Mouse (Mus musculus) liver, embryonic 12.5 days (tissue): ENCODE data around the gene Scn2a. TPM values are rescaled to one million over a fixed set of nuclear protein-coding genes. Genes with fewer than 3 reads are reported as not detected.

Experiments used
- ATAC-seq: fragments of 200-750 bp; cut with Nextera tagmentation; 2 replicates; pipeline ENCODE4 v1.8.0; 2017; ENCODE audit warnings: moderate number of reproducible peaks, mild to moderate bottlenecking, moderate library complexity
- H3K27ac ChIP-seq: fragments of 300-500 bp; sonication (generic); 2 replicates; pipeline ENCODE4 v1.5.1; 2016; ENCODE audit warnings: mild to moderate bottlenecking
- H3K27me3 ChIP-seq: fragments of 300-500 bp; sonication (generic); replicated peaks from 2 replicates; pipeline ENCODE4 v1.6.1; 2016; ENCODE audit warnings: mild to moderate bottlenecking, moderate library complexity
- H3K36me3 ChIP-seq: fragments of 300-500 bp; sonication (generic); 2 replicates; pipeline ENCODE4 v1.6.1; 2016; ENCODE audit warnings: mild to moderate bottlenecking, moderate library complexity
- H3K4me1 ChIP-seq: fragments of 300-500 bp; sonication (generic); 2 replicates; pipeline ENCODE4 v1.6.1; 2016
- H3K4me2 ChIP-seq: fragments of 300-500 bp; sonication (generic); 2 replicates; pipeline ENCODE4 v1.6.1; 2016; ENCODE audit warnings: mild to moderate bottlenecking, moderate library complexity
- H3K4me3 ChIP-seq: fragments of 300-500 bp; sonication (generic); 2 replicates; pipeline ENCODE4 v1.5.1; 2016; ENCODE audit warnings: mild to moderate bottlenecking, moderate library complexity
- H3K9ac ChIP-seq: fragments of 300-500 bp; sonication (generic); 2 replicates; pipeline ENCODE4 v1.6.1; 2016; ENCODE audit warnings: mild to moderate bottlenecking, moderate library complexity
- H3K9me3 ChIP-seq: fragments of 300-500 bp; sonication (generic); replicated peaks from 2 replicates; pipeline ENCODE4 v1.6.1; 2016; ENCODE audit warnings: mild to moderate bottlenecking, moderate library complexity
- WGBS: fragments of 180-500 bp; shearing (Covaris S2); methylation state at CpG from one replicate; pipeline ENCODE4 v1.1.7; 2016; ENCODE audit not compliant: insufficient replicate concordance; 5-methylcytosine and 5-hydroxymethylcytosine counted together
- polyA plus RNA-seq: library from polyadenylated mRNA; unstranded; fragments of >200 nt; fragmentation: Nextera tagmentation; extraction: Ambion mirVana; gene quantifications from 2 replicates; pipeline ENCODE4 v1.2.1, GENCODE M21; 2016

Scn2a gene
- polyA plus RNA-seq, 1 experiment from 2014 or later: 0.57 TPM

- Histone ChIP-seq H3K27ac (no peak overlapping the region), H3K4me2 (peak overlapping the region; percentile 45), H3K36me3 (no peaks in the 10 kb centered on the region), H3K4me3 (peak overlapping the region; percentile 13; the same call in 1 of the 2 replicates), H3K9ac (no peak overlapping the region), H3K9me3 (no peaks in the 10 kb centered on the region), H3K4me1 (no peaks in the 10 kb centered on the region), H3K27me3 (no peaks in the 10 kb centered on the region; the same call in 1 of the 2 replicates)
- ATAC-seq: no peak
- 47% methylated on average over 18 of the region's 18 CpGs for WGBS
Measured at GRCm38 (mm10) chr2:65667590-65668436, 47.2 kb downstream of the Scn2a start.

- Histone ChIP-seq H3K9ac (no peak overlapping the region), H3K27ac (no peak overlapping the region), H3K9me3 (no peaks in the 10 kb centered on the region), H3K4me3 (peak overlapping the region; percentile 13; the same call in 1 of the 2 replicates), H3K4me2 (peak overlapping the region; percentile 45), H3K4me1 (no peaks in the 10 kb centered on the region), H3K36me3 (no peaks in the 10 kb centered on the region), H3K27me3 (no peaks in the 10 kb centered on the region; the same call in 1 of the 2 replicates)
- peak; percentile 47; the same call in 1 of the 2 replicates for ATAC-seq
- WGBS: 18% methylated on average over 12 of the region's 12 CpGs
Measured at GRCm38 (mm10) chr2:65668437-65669135, 48.0 kb downstream of the Scn2a start.

GRCm38 (mm10) chr2:65669561-65669960, 49.0 kb downstream of the Scn2a start:
- 58% methylated on average over 8 of the region's 8 CpGs for WGBS
- no peaks in the 10 kb centered on the region for H3K9me3 ChIP-seq
- no peaks in the 10 kb centered on the region for H3K36me3 ChIP-seq
- no peak overlapping the region for H3K27ac ChIP-seq
- H3K27me3 ChIP-seq: no peaks in the 10 kb centered on the region; the same call in 1 of the 2 replicates
- H3K4me1 ChIP-seq: no peaks in the 10 kb centered on the region
- H3K4me2 ChIP-seq: no peak overlapping the region
- H3K9ac ChIP-seq: no peak overlapping the region
- no peak for ATAC-seq
- H3K4me3 ChIP-seq: no peak overlapping the region

GRCm38 (mm10) chr2:65670153-65670817, 49.7 kb downstream of the Scn2a start:
- no peaks in the 10 kb centered on the region for H3K9me3 ChIP-seq
- H3K4me3 ChIP-seq: no peak overlapping the region
- no peak overlapping the region for H3K9ac ChIP-seq
- H3K4me1 ChIP-seq: no peaks in the 10 kb centered on the region
- H3K27ac ChIP-seq: no peak overlapping the region
- no peaks in the 10 kb centered on the region for H3K36me3 ChIP-seq
- no peak for ATAC-seq
- 48% methylated on average over 12 of the region's 12 CpGs for WGBS
- H3K27me3 ChIP-seq: no peaks in the 10 kb centered on the region; the same call in 1 of the 2 replicates
- H3K4me2 ChIP-seq: no peak overlapping the region

- H3K9ac ChIP-seq: no peak overlapping the region
- H3K9me3 ChIP-seq: no peaks in the 10 kb centered on the region
- no peak overlapping the region for H3K4me3 ChIP-seq
- H3K36me3 ChIP-seq: no peaks in the 10 kb centered on the region
- H3K27ac ChIP-seq: no peak overlapping the region
- WGBS: 58% methylated on average over 4 of the region's 4 CpGs
- ATAC-seq: no peak
- H3K4me1 ChIP-seq: no peaks in the 10 kb centered on the region
- H3K27me3 ChIP-seq: no peaks in the 10 kb centered on the region
- no peak overlapping the region for H3K4me2 ChIP-seq
Measured at GRCm38 (mm10) chr2:65679621-65680020, 59.0 kb downstream of the Scn2a start.

GRCm38 (mm10) chr2:65685151-65685550, 64.6 kb downstream of the Scn2a start:
- whole genome bisulfite sequencing: 53% methylated on average over 3 of the region's 3 CpGs
- no peak for ATAC-seq
- no peak overlapping the region for H3K4me3 ChIP-seq

GRCm38 (mm10) chr2:65690456-65691184, 70.0 kb downstream of the Scn2a start:
- H3K4me1 ChIP-seq: no peaks in the 10 kb centered on the region
- H3K9me3 ChIP-seq: no peaks in the 10 kb centered on the region
- H3K27ac ChIP-seq: no peak overlapping the region
- no peak overlapping the region for H3K4me3 ChIP-seq
- no peaks in the 10 kb centered on the region for H3K36me3 ChIP-seq
- no peaks in the 10 kb centered on the region for H3K27me3 ChIP-seq
- WGBS: 66% methylated on average over 6 of the region's 6 CpGs
- no peak overlapping the region for H3K9ac ChIP-seq
- no peak overlapping the region for H3K4me2 ChIP-seq
- no peak for ATAC-seq

More at GRCm38 (mm10) chr2:65685151-65685550, 64.6 kb downstream of the Scn2a start:
- Histone ChIP-seq H3K27me3 (no peaks in the 10 kb centered on the region), H3K9ac (no peak overlapping the region), H3K4me1 (no peaks in the 10 kb centered on the region), H3K4me2 (no peak overlapping the region), H3K36me3 (no peaks in the 10 kb centered on the region), H3K27ac (no peak overlapping the region), H3K9me3 (no peaks in the 10 kb centered on the region)

- Histone ChIP-seq H3K27me3 (no peaks in the 10 kb centered on the region), H3K4me1 (no peaks in the 10 kb centered on the region), H3K4me2 (no peak overlapping the region), H3K4me3 (no peak overlapping the region), H3K9me3 (no peaks in the 10 kb centered on the region), H3K9ac (no peak overlapping the region), H3K36me3 (no peaks in the 10 kb centered on the region), H3K27ac (no peak overlapping the region)
- ATAC-seq: no peak
- 50% methylated on average over 3 of the region's 3 CpGs for WGBS
Measured at GRCm38 (mm10) chr2:65694485-65694884, 73.9 kb downstream of the Scn2a start.

- H3K9ac ChIP-seq: no peak overlapping the region
- H3K27ac ChIP-seq: no peak overlapping the region
- H3K4me1 ChIP-seq: no peaks in the 10 kb centered on the region
- no peak overlapping the region for H3K4me2 ChIP-seq
- no peak for ATAC-seq
- no peaks in the 10 kb centered on the region for H3K36me3 ChIP-seq
- no peaks in the 10 kb centered on the region for H3K27me3 ChIP-seq
- 71% methylated on average over 7 of the region's 7 CpGs for WGBS
- H3K9me3 ChIP-seq: no peaks in the 10 kb centered on the region
- no peak overlapping the region for H3K4me3 ChIP-seq
Measured at GRCm38 (mm10) chr2:65695061-65695460, 74.5 kb downstream of the Scn2a start.

GRCm38 (mm10) chr2:65700246-65700645, 79.7 kb downstream of the Scn2a start:
- Histone ChIP-seq H3K4me2 (no peak overlapping the region), H3K36me3 (no peaks in the 10 kb centered on the region), H3K9ac (no peak overlapping the region), H3K4me3 (no peak overlapping the region), H3K27me3 (no peaks in the 10 kb centered on the region), H3K9me3 (no peaks in the 10 kb centered on the region), H3K4me1 (no peaks in the 10 kb centered on the region), H3K27ac (no peak overlapping the region)
- ATAC-seq: no peak
- WGBS: 56% methylated on average over 1 of the region's 1 CpGs

GRCm38 (mm10) chr2:65701175-65701574, 80.6 kb downstream of the Scn2a start:
- Histone ChIP-seq H3K9me3 (no peaks in the 10 kb centered on the region), H3K9ac (no peak overlapping the region), H3K4me2 (no peak overlapping the region), H3K27ac (no peak overlapping the region), H3K4me1 (no peaks in the 10 kb centered on the region), H3K4me3 (no peak overlapping the region), H3K36me3 (no peaks in the 10 kb centered on the region), H3K27me3 (no peaks in the 10 kb centered on the region)
- ATAC-seq: no peak
- 72% methylated on average over 3 of the region's 3 CpGs for WGBS
